Mouse (Mus musculus): ENCODE measurements around the gene Kcnt1. TPM values are rescaled to one million over a fixed set of nuclear protein-coding genes. Genes with fewer than 3 reads are reported as not detected.

The Kcnt1 gene
- polyA plus RNA-seq, 1 experiment from 2014 or later = 10.1 TPM

GRCm38 (mm10) chr2:25947950-25948349 is 84.4 kb downstream of the Kcnt1 start:
- Histone ChIP-seq H3K4me1 (ENCODE audit: control insufficient read depth, insufficient read depth, low read length) (no peaks in the 10 kb centered on the region), H3K9me3 (ENCODE audit: control insufficient read depth, low read length) (no peaks in the 10 kb centered on the region), H3K27ac (replicated peaks; ENCODE audit: low read depth, low read length) (no peak overlapping the region), H3K4me3 (replicated peaks; ENCODE audit: low read depth, low read length) (no peak overlapping the region), H3K9ac (replicated peaks; ENCODE audit: low read length) (no peak overlapping the region), H3K4me2 (ENCODE audit: low read length) (no peak overlapping the region), H3K27me3 (ENCODE audit: control insufficient read depth, insufficient read depth, low read length) (no peaks in the 10 kb centered on the region), H3K36me3 (ENCODE audit: control insufficient read depth, insufficient read depth, low read length) (peaks cover 84% of the 10 kb centered on the region)
- DNase-seq (peak; percentile 34), ATAC-seq (ENCODE audit: low FRiP score, low TSS enrichment) (no peak)
- WGBS = 93% methylated on average over 3 of the region's 3 CpGs

GRCm38 (mm10) chr2:25949291-25949690 is 85.8 kb downstream of the Kcnt1 start:
- Histone ChIP-seq H3K27ac (replicated peaks; ENCODE audit: low read depth, low read length) (no peak overlapping the region), H3K27me3 (ENCODE audit: control insufficient read depth, insufficient read depth, low read length) (no peaks in the 10 kb centered on the region), H3K4me1 (ENCODE audit: control insufficient read depth, insufficient read depth, low read length) (no peaks in the 10 kb centered on the region), H3K36me3 (ENCODE audit: control insufficient read depth, insufficient read depth, low read length) (peaks cover 81% of the 10 kb centered on the region), H3K4me2 (ENCODE audit: low read length) (no peak overlapping the region), H3K9me3 (ENCODE audit: control insufficient read depth, low read length) (no peaks in the 10 kb centered on the region), H3K4me3 (replicated peaks; ENCODE audit: low read depth, low read length) (no peak overlapping the region), H3K9ac (replicated peaks; ENCODE audit: low read length) (no peak overlapping the region)
- ATAC-seq (ENCODE audit: low FRiP score, low TSS enrichment) = no peak
- no peak for DNase-seq
- 83% methylated on average over 3 of the region's 3 CpGs for WGBS

Other genes with a start within 250 kb of the Kcnt1 start
- 0.28 and 0.33 TPM in 2 replicates for gene Ccdc183, start 246.1 kb upstream of the Kcnt1 start, polyA plus RNA-seq (2014; fragmentation: Nextera tagmentation; extraction: Ambion mirVana)
- gene Tmem141, start 241.7 kb upstream of the Kcnt1 start, polyA plus RNA-seq (2014; fragmentation: Nextera tagmentation; extraction: Ambion mirVana) = 38.4 and 46.5 TPM in 2 replicates
- gene Fcna, start 235.7 kb upstream of the Kcnt1 start, polyA plus RNA-seq (2014; fragmentation: Nextera tagmentation; extraction: Ambion mirVana) = 2.8 TPM in 1 of 2 replicates, not detected in the other
- not detected in 2 replicates for gene Lcn8, start 210.6 kb upstream of the Kcnt1 start, polyA plus RNA-seq (2014; fragmentation: Nextera tagmentation; extraction: Ambion mirVana)
- gene Lcn5, start 205.8 kb upstream of the Kcnt1 start, polyA plus RNA-seq (2014; fragmentation: Nextera tagmentation; extraction: Ambion mirVana) = not detected in 2 replicates
- gene Lcn6, start 186.9 kb upstream of the Kcnt1 start, polyA plus RNA-seq (2014; fragmentation: Nextera tagmentation; extraction: Ambion mirVana) = not detected in 2 replicates
- gene Lcn10, start 181.0 kb upstream of the Kcnt1 start, polyA plus RNA-seq (2014; fragmentation: Nextera tagmentation; extraction: Ambion mirVana) = not detected in 2 replicates
- gene Obp2a, start 163.7 kb upstream of the Kcnt1 start, polyA plus RNA-seq (2014; fragmentation: Nextera tagmentation; extraction: Ambion mirVana) = not detected in 2 replicates
- 114 and 151 TPM in 2 replicates for gene Bmyc, start 157.0 kb upstream of the Kcnt1 start, polyA plus RNA-seq (2014; fragmentation: Nextera tagmentation; extraction: Ambion mirVana)
- gene Obp2b, start 126.7 kb upstream of the Kcnt1 start, polyA plus RNA-seq (2014; fragmentation: Nextera tagmentation; extraction: Ambion mirVana) = not detected in 2 replicates
- gene Lcn3, start 98.2 kb upstream of the Kcnt1 start, polyA plus RNA-seq (2014; fragmentation: Nextera tagmentation; extraction: Ambion mirVana) = not detected in 2 replicates
- not detected in 2 replicates for gene Lcn11, start 86.7 kb upstream of the Kcnt1 start, polyA plus RNA-seq (2014; fragmentation: Nextera tagmentation; extraction: Ambion mirVana)
- gene Gm13539, start 81.5 kb upstream of the Kcnt1 start, polyA plus RNA-seq (2014; fragmentation: Nextera tagmentation; extraction: Ambion mirVana) = not detected in 2 replicates
- not detected in 2 replicates for gene Glt6d1, start 47.9 kb upstream of the Kcnt1 start, polyA plus RNA-seq (2014; fragmentation: Nextera tagmentation; extraction: Ambion mirVana)
- gene Lcn9, start 40.6 kb upstream of the Kcnt1 start, polyA plus RNA-seq (2014; fragmentation: Nextera tagmentation; extraction: Ambion mirVana) = not detected in 2 replicates
- gene Sohlh1, start 16.5 kb upstream of the Kcnt1 start, polyA plus RNA-seq (2014; fragmentation: Nextera tagmentation; extraction: Ambion mirVana) = not detected in 2 replicates
- 82.1 and 95.9 TPM in 2 replicates for gene Camsap1, start 119.5 kb downstream of the Kcnt1 start, polyA plus RNA-seq (2014; fragmentation: Nextera tagmentation; extraction: Ambion mirVana)
- 122 and 129 TPM in 2 replicates for gene Ubac1, start 158.0 kb downstream of the Kcnt1 start, polyA plus RNA-seq (2014; fragmentation: Nextera tagmentation; extraction: Ambion mirVana)